Mouse (Mus musculus): ENCODE results near the gene Cacul1.

GRCm38 (mm10) chr19:60560497-60560896 lies 20.3 kb downstream of the Cacul1 start:
- TF ChIP-seq POLR2A (IDR thresholded peaks at IDR 0.05; ENCODE audit: control insufficient read depth, extremely low read depth, insufficient read depth, low read length, poor library complexity): no peak
- TF ChIP-seq CTCF (IDR thresholded peaks at IDR 0.05; ENCODE audit: borderline replicate concordance, control insufficient read depth, extremely low read depth, insufficient read depth, low read length, poor library complexity): no peak

All from thymus, adult 2 months (tissue).